Mouse (Mus musculus) kidney, adult 2 months (tissue): ENCODE results near the gene App.

Source experiments
- CTCF ChIP-seq: fragments of 200-500 bp; conservative IDR thresholded peaks from 2 replicates; pipeline ENCODE4 v1.5.1; 2011; ENCODE audit warnings: low read depth, mild to moderate bottlenecking, control low read depth, low read length, moderate library complexity, mixed read lengths; ENCODE audit not compliant: insufficient read depth, insufficient read length
- POLR2A ChIP-seq: fragments of 200-500 bp; IDR thresholded peaks from one replicate; pipeline ENCODE4 v1.6.1; 2011; ENCODE audit warnings: low read depth, low read length, control low read depth

GRCm38 (mm10) chr16:85010651-85011050 lies 162.9 kb downstream of the App start:
- no peak for TF ChIP-seq CTCF
- no peak for TF ChIP-seq POLR2A
